Mouse (Mus musculus) liver, postnatal 0 days (tissue): Measurements from ENCODE around the gene Narf.

Source experiments
- CTCF ChIP-seq: sonication (generic); IDR thresholded peaks from 2 replicates; pipeline ENCODE4 v1.5.1; 2016; ENCODE audit warnings: antibody characterized with exemption, low read depth
- EP300 ChIP-seq: IDR thresholded peaks from 2 replicates; pipeline ENCODE4 v1.6.1; 2016; ENCODE audit warnings: antibody characterized with exemption, low read depth, mild to moderate bottlenecking

DNA sequence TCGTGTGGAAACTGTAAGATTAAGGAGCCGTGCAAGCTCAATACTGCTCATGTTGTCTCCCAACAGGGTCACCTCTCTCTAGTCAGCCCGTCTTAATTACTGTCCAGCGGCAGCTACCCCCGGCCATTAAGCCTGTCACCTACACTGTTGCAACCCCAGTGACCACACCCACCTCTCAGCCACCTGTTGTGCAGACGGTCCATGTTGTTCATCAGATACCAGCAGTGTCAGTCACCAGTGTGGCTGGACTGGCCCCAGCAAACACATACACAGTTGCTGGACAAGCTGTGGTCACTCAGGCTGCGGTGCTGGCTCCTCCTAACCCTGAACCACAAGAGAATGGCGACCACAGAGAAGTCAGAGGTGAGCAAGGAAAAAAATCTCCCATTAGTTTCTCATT, 61.4 kb downstream of the Narf start:
- TF ChIP-seq CTCF, result no peak
- TF ChIP-seq EP300, result no peak
